Mouse (Mus musculus): ENCODE data around the gene Tmem135.
A peak's percentile ranks its signal among the peaks of the same experiment; 100 is the strongest.

Gene Tmem135

GRCm38 (mm10) chr7:89404081-89404733, at the start of gene Tmem135, which contains the start of gene Fzd4:
Gene Tmem135, minus strand, starts transcription at chr7:89404222.
Gene Fzd4, plus strand, starts transcription at chr7:89404355.
- peak; percentile 74 for DNase-seq (ENCODE audit: low read depth)

DNA sequence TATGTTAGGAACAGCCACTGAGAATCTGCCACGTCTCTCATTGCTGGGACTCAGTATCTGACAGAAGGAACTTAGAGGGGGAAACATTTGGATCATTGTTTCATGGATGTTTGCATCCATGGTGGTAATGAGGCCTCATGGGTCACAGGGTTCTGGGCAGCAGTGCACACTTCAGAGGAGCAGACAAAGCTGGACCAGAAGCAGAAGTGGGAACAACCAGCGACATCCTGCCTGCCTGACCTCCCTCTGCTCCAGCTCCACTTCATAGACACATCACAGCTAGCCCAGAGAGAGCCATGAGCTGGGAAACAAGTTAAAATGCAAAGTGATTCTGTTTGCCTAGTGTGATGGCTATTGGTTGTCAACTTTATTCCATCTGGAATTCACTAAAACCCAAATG, 46.3 kb upstream of the Tmem135 start:
- DNase-seq (ENCODE audit: low read depth), result no peak

GRCm38 (mm10) chr7:89445137-89445536, 41.1 kb upstream of the Tmem135 start:
- peak; percentile 46 for DNase-seq (ENCODE audit: low read depth)

GRCm38 (mm10) chr7:89442242-89442641, 38.2 kb upstream of the Tmem135 start:
- no peak for DNase-seq (ENCODE audit: low read depth)

- DNase-seq (ENCODE audit: low read depth), result no peak
Observed at GRCm38 (mm10) chr7:89441291-89441690, 37.3 kb upstream of the Tmem135 start.

DNA sequence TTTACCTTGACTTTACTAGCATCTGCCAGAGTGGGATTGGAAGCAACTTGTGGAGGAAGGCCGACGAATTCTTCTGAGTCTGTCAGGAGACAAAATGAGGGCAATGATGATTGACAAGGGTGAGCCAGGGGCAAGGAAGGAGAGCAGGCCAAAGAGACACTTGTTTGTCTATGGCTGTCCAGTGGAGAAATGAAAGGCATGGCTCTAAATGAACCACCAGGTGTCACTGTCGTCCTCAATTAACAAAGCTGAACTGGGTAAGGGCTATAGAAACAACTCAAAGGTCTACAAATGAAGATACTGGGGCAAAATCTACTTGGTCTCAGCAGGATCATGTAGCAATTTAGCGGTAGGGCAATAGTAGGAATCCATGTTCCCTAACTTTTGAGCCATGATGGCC, 33.6 kb upstream of the Tmem135 start:
- no peak for DNase-seq (ENCODE audit: low read depth)

DNA sequence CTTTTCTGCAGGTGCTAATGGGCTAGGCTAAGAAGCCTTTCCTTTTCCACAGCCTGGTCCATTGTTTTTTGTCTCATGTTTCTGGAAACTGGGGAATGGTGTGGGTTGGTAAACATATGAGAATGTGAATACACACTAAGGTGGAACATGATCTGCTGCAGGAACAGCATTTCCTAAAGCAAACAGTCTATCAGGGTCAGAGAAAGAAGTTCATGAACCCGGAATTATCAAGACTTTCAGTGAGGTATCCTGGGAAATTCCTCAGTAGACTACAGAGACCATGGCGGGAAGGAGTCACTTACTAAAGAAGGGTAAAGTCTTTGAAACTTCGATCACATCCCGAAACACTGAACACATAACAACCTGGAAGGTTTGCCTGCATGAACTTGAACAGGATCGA, 32.4 kb upstream of the Tmem135 start:
- DNase-seq (ENCODE audit: low read depth), result no peak

DNA sequence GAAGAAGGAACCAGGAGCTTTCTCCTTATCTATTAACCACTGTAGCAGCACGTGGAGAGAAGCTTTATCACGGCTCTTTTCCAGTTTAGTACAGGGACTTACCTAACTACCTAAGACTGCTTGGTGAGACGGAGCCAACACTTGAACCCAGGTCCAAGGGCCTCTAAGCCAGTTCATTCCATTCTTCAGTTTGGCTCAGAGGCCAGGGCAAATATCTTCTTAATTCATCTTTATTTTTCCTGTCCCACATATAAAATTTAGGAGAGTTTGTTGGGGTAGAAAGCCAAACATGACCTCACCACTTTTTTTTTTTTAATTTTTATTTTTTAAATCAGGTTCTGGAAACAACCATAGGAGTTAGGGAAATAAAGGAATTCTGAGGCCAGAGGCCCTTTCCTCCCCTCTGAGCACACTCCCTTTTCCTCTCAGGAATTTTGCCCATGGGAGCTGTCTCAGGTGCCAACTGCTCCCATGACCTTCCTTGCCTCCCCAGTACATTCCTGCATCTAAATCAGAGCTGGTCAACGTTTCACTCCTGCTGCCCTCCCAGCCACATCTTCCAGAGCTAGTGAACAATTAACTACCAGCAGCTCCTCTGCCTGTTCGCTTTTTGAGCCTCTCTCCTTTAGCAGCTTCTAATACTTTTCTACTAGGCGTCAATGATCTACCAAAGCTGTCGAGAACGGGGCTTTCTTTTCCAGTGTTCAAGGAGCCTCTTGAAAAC, 30.0 kb upstream of the Tmem135 start:
- DNase-seq (ENCODE audit: low read depth), result no peak

- peak; percentile 37 for DNase-seq (ENCODE audit: low read depth)
Observed at GRCm38 (mm10) chr7:89433193-89433892, 29.3 kb upstream of the Tmem135 start.

GRCm38 (mm10) chr7:89431185-89431584, 27.2 kb upstream of the Tmem135 start:
- no peak for DNase-seq (ENCODE audit: low read depth)

DNA sequence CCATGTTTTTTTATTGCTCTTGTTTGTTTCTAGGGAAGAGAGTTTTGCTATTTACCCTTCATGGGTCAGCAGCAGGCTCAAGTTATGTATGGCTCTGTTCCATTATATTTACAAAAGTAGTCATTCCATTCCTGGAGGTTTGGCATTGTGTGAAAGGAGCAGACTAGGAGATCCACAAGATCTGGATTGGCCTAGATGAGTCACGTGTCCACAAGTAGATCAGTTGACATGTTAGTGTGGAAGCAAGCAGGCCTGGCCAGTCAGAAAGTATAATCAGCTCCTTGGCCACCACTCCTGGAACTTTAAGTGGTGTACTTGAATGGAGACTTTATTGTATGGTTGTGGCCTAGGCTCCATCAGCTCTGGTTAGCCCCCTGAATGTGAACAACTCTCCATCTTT, 25.3 kb upstream of the Tmem135 start:
- DNase-seq (ENCODE audit: low read depth), result no peak

DNA sequence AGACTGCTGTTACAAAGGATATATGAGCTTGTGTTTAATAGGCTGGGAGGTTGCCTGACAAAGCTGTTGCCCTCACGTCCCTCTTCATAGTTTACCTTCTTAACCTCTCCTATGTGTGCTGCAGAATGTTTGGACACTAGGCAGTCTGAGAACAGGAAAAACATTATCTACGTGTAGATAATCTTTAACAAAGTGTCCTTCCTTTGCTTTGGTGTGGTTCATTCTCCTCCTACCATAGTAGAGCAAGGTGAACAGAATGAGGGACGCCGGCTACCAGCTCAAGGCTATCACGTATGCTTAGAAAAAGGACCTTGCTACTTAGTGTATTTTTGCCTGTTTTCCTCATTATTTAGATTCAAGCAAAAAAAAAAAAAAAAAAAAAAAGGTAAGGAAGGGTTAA, 24.8 kb upstream of the Tmem135 start:
- DNase-seq (ENCODE audit: low read depth), result no peak

- no peak for DNase-seq (ENCODE audit: low read depth)
Observed at GRCm38 (mm10) chr7:89427101-89427500, 23.1 kb upstream of the Tmem135 start.

GRCm38 (mm10) chr7:89425803-89426725, 22.0 kb upstream of the Tmem135 start:
- DNase-seq (ENCODE audit: low read depth), result no peak

- no peak for DNase-seq (ENCODE audit: low read depth)
Observed at GRCm38 (mm10) chr7:89424659-89425058, 20.6 kb upstream of the Tmem135 start.

- DNase-seq (ENCODE audit: low read depth), result no peak
Observed at GRCm38 (mm10) chr7:89423688-89424255, 19.8 kb upstream of the Tmem135 start.

- no peak for DNase-seq (ENCODE audit: low read depth)
Observed at GRCm38 (mm10) chr7:89423194-89423593, 19.2 kb upstream of the Tmem135 start.

DNA sequence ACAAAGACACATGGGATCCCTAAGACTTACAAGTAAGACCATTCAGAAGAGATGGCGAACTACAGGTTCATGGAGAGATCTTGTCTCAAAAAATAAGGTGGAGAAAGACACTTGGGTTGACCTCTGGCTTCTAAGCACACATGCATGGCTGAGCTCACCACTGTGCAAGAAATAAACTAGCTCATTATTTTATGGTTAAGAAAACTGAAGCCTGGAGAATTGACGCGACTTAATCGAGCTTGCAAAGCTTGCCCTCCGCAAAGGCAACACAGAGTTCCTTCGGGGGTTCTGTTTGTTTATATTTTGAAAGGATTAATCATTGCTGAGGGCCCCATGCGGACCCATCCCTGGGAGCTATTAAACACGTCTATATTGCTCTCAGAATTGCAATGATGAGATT, 18.6 kb upstream of the Tmem135 start:
- DNase-seq (ENCODE audit: low read depth), result no peak

DNA sequence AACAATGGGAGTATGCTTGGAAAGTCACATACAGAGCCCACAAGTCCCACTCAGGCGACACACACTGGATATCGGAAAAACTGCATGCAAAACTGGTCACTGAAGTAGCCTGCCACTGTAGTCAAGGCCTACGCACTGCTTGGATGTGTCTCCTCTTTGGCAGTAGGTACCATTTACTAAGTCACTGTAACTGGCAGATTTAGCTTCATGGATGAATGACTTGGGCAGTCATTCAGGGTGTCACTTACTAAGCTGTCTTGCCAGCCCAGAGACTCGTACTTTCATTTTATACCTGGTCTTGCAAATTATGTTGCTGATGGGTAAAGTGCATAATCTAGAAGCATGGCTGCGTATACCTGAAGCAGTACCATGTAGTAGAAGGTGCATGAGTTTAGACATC, 17.3 kb upstream of the Tmem135 start:
- DNase-seq (ENCODE audit: low read depth), result no peak

- DNase-seq (ENCODE audit: low read depth), result no peak
Observed at GRCm38 (mm10) chr7:89418917-89419679, 15.1 kb upstream of the Tmem135 start.

DNA sequence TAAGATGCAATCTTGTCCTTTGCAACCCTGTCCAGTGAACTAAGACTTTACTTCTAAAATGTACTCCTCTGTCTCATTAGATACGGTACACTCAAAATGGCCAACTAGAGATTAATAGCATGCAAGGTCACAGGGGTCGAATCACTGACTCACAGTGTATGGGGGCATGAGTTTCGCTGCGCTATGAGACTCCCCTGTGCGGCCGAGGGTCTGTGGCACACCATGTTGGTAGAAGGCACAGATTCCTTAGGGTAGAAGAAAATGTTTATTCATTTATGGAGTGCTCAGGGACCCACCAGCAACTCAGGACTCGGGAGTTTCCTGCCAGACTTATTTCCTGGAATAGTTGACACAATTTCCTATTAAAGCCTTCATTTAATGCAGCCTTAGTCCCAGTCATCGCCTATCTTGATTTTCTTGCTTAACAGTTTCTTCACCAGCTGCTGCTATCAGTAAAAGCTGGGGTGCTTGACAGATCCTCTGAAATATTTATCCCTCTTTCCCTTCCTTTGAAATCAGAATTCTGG, 14.2 kb upstream of the Tmem135 start:
- DNase-seq (ENCODE audit: low read depth), result no peak
